Mouse (Mus musculus) heart, embryonic 14.5 days (tissue): ENCODE results near the gene Thoc5. TPM values are rescaled to one million over a fixed set of nuclear protein-coding genes. Genes with fewer than 3 reads are reported as not detected.
A peak's percentile ranks its signal among the peaks of the same experiment; 100 is the strongest.

Source experiments
- ATAC-seq: fragments of 200-750 bp; cut with Nextera tagmentation; 2 replicates; pipeline ENCODE4 v1.8.0; 2017; ENCODE audit warnings: low read depth, moderate TSS enrichment; ENCODE audit not compliant: insufficient number of reproducible peaks, insufficient read depth, low FRiP score
- H3K27ac ChIP-seq, 2 experiments: fragments of 200-500 bp in 1 of 2; fragments of 300-500 bp in 1 of 2; sonication (generic) in 1 of 2; replicated peaks in 1 of 2; 2 replicates each; pipeline ENCODE4 v1.5.1; 2012 to 2014; ENCODE audit warnings: low read depth in 2 of 2, low read length in 2 of 2, control low read depth in 1 of 2, mild to moderate bottlenecking in 1 of 2, mixed read lengths in 1 of 2; ENCODE audit not compliant: control insufficient read depth in 1 of 2, insufficient read depth in 1 of 2
- H3K27me3 ChIP-seq: fragments of 300-500 bp; sonication (generic); 2 replicates; pipeline ENCODE4 v1.6.1; 2014; ENCODE audit warnings: mild to moderate bottlenecking, low read length, control low read depth; ENCODE audit not compliant: control insufficient read depth, insufficient read depth
- H3K36me3 ChIP-seq: fragments of 300-500 bp; sonication (generic); 2 replicates; pipeline ENCODE4 v1.6.1; 2014; ENCODE audit warnings: mild to moderate bottlenecking, control low read depth, low read length, mixed read lengths; ENCODE audit not compliant: control insufficient read depth, insufficient read depth
- H3K4me1 ChIP-seq, 2 experiments: fragments of 200-500 bp in 1 of 2; fragments of 300-500 bp in 1 of 2; sonication (generic) in 1 of 2; 2 replicates each; pipeline ENCODE4 v1.6.1; 2012 to 2014; ENCODE audit warnings: low read length in 2 of 2, control low read depth in 1 of 2, mixed read lengths in 1 of 2; ENCODE audit not compliant: control insufficient read depth in 2 of 2, insufficient read depth in 2 of 2
- H3K4me2 ChIP-seq: fragments of 300-500 bp; sonication (generic); 2 replicates; pipeline ENCODE4 v1.6.1; 2014; ENCODE audit warnings: mild to moderate bottlenecking, low read length
- H3K4me3 ChIP-seq, 2 experiments: fragments of 200-500 bp in 1 of 2; fragments of 300-500 bp in 1 of 2; sonication (generic) in 1 of 2; 2 replicates each; pipeline ENCODE4 v1.5.1; 2012 to 2014; ENCODE audit warnings: low read length in 2 of 2, mild to moderate bottlenecking in 2 of 2, control low read depth in 1 of 2, low read depth in 1 of 2, moderate library complexity in 1 of 2; ENCODE audit not compliant: control insufficient read depth in 1 of 2, insufficient read depth in 1 of 2
- H3K9ac ChIP-seq: fragments of 300-500 bp; sonication (generic); 2 replicates; pipeline ENCODE4 v1.6.1; 2014; ENCODE audit warnings: mild to moderate bottlenecking, low read length
- H3K9me3 ChIP-seq: fragments of 300-500 bp; sonication (generic); 2 replicates; pipeline ENCODE4 v1.6.1; 2016; ENCODE audit warnings: low read length, control low read depth; ENCODE audit not compliant: control insufficient read depth
- WGBS: fragments of 180-500 bp; shearing (Covaris S2); extraction: QIAGEN DNeasy Blood & Tissue Kit; methylation state at CpG from one replicate; pipeline ENCODE4 v1.1.7; 2014; 5-methylcytosine and 5-hydroxymethylcytosine counted together
- polyA plus RNA-seq: library from polyadenylated mRNA; unstranded; fragments of >200 nt; fragmentation: Nextera tagmentation; extraction: Ambion mirVana; gene quantifications from 2 replicates; pipeline ENCODE4 v1.2.1, GENCODE M21; 2014

Thoc5 gene
- polyA plus RNA-seq, 1 experiment from 2014 or later: 24.6 TPM

DNA sequence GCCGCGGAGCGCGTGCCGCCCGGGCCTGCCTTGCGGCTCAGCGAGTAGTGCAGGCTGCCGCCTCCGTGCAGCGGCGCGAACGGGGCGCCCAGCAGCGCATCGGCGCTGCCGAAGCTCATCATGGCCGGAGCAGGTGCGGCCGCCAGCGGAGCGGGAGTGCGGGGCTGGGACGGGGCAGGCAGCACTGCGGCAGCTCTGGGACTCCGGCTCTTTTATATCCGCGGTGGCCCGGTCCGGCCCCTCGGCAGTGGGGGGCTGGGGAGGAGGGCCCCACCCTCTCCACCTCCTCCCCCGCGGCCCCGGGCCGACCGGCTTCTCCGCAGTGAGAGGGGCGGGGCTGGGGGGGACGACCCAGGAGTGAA is 52.7 kb downstream of the Thoc5 start, which contains the start of gene Nefh:
TSS of gene Nefh (minus strand) at position 252 of the 362 bp plus-strand sequence.
- Histone ChIP-seq H3K4me2 (peak within 1 kb of the TSS; percentile 93), H3K4me3 (peak within 1 kb of the TSS; percentile 43 to 55), H3K27ac (no peak within 1 kb of the TSS), H3K27me3 (peaks cover 83% of the 10 kb centered on the region), H3K9me3 (no peaks in the 10 kb centered on the region), H3K9ac (peak within 1 kb of the TSS; percentile 30), H3K36me3 (no peaks in the 10 kb centered on the region), H3K4me1 (peaks cover 0 to 19% of the 10 kb centered on the region in 2 experiments; a peak in 3 of 4 replicates)
- ATAC-seq: no peak
- 3% methylated on average over 38 of the region's 41 CpGs for WGBS

DNA sequence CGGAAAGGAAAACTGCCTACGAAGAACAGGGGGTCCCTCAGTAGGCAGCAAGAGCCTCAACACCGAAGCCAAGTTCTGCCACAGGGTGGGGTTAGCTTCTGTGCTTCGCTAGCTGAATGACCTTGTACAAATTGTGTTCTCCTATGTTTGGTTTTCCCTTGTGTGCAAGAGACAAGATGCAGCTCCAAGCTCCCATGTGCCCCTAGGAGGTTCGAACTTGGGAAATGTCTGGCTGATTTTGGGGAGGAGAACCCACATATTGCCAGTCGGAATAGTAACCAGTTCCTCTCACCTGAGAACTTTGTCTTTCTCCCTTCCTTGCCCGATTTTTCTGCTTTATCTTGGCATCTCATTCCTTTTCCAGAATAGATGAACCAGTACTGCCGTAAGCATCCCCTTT is 53.7 kb downstream of the Thoc5 start:
- no peak overlapping the region for H3K27ac ChIP-seq
- peaks cover 93% of the 10 kb centered on the region for H3K27me3 ChIP-seq
- WGBS: 38% methylated on average over 8 of the region's 8 CpGs
- H3K9ac ChIP-seq: no peak overlapping the region
- peaks cover 0 to 19% of the 10 kb centered on the region in 2 experiments; a peak in 3 of 4 replicates for H3K4me1 ChIP-seq
- no peaks in the 10 kb centered on the region for H3K9me3 ChIP-seq
- H3K4me3 ChIP-seq: no peak overlapping the region
- no peaks in the 10 kb centered on the region for H3K36me3 ChIP-seq
- ATAC-seq: no peak
- no peak overlapping the region for H3K4me2 ChIP-seq

- H3K27me3 ChIP-seq: peaks cover 95% of the 10 kb centered on the region
- H3K4me3 ChIP-seq: no peak overlapping the region
- no peak overlapping the region for H3K4me2 ChIP-seq
- H3K9me3 ChIP-seq: no peaks in the 10 kb centered on the region
- H3K27ac ChIP-seq: no peak overlapping the region
- H3K36me3 ChIP-seq: no peaks in the 10 kb centered on the region
- peaks cover 0 to 19% of the 10 kb centered on the region in 2 experiments; a peak in 3 of 4 replicates for H3K4me1 ChIP-seq
- no peak for ATAC-seq
- 7% methylated on average over 23 of the region's 23 CpGs for WGBS
- no peak overlapping the region for H3K9ac ChIP-seq
Measured at GRCm38 (mm10) chr11:4949256-4950044, 54.3 kb downstream of the Thoc5 start.

DNA sequence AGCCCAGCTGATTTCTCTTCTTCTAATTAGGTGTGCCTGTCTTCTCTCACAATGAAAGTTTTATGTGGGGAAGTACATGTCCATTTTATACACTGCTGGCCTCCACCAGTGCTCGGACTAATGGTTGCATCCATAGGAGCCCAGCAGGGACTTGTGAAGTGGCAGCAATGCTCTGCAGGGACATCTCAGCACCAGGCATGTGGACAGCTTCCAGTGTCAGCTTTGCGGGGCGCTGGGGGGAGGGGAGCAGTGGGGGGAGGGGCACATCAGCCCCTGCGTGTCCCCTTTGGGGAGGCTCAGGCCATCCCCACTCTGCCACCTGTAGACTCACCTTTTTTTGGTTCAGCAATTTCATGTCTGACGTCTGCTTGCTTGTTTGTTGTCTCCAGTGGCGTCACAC is 58.3 kb downstream of the Thoc5 start:
- Histone ChIP-seq H3K27me3 (peaks cover 67% of the 10 kb centered on the region), H3K9me3 (no peaks in the 10 kb centered on the region), H3K9ac (no peak overlapping the region), H3K4me2 (no peak overlapping the region), H3K4me3 (no peak overlapping the region), H3K36me3 (no peaks in the 10 kb centered on the region), H3K27ac (no peak overlapping the region), H3K4me1 (peaks cover 0 to 5% of the 10 kb centered on the region in 2 experiments; a peak in 1 of 4 replicates)
- ATAC-seq: no peak
- WGBS: 2% methylated on average over 5 of the region's 6 CpGs

DNA sequence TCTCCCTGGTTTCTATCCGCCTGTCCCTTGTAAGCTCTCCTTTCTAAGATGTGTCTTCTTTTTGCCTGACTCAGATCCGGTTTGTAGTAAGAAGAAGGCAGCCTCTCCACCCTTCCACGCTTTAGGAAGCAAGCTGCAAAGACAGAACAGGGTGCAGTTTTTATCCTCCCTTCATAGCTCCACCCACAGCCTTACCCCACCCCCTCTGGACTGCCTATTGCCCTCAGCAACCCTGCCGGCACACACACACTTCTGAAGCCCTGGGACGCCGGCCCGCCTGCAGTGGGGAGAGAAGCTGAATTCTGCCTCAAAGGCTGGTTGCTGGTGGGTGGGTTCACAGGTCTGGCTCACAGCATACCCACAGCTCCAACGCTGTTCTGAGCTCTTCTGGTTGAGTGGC is 58.8 kb downstream of the Thoc5 start:
- H3K36me3 ChIP-seq: no peaks in the 10 kb centered on the region

DNA sequence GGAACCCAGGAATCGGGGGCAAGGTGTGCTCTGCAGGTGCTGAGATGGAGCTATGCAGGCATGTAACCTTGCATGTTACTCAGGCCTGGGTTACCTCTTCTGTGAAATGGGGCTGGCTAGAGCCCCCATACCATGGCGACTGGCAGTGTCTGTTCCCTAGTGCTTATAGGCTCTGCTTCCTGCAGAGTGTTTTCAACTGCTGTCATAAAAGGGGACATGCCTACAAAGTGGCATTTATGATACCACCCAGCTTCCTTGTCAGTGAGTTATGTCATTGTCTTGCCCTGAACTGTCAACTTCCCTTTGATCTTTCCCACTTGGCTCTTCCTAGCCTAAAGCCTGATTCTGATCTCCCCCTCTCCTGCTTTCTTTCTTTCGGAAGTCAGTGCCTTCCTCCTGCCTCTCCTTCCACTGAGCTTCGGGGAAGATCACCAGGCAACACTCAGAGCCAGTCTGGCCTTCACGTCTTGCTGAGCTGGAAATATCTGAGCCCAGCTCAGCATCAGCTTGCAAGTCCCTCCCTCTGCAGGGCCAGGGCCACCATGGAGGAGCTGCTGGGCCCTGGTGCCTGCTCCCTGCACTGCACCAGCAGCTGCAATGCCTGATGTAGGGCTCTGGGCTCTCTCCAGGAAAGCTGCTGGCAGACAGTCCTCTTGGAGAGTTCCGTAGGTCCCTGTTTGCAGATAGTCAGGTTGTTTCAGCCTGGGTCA is 68.1 kb downstream of the Thoc5 start:
- H3K4me1 ChIP-seq: peaks cover 0 to 7% of the 10 kb centered on the region in 2 experiments; a peak in 3 of 4 replicates
- H3K27ac ChIP-seq: no peak overlapping the region
- H3K4me2 ChIP-seq: no peak overlapping the region
- WGBS: 40% methylated on average over 6 of the region's 6 CpGs
- no peak overlapping the region for H3K9ac ChIP-seq
- no peak for ATAC-seq
- H3K27me3 ChIP-seq: no peaks in the 10 kb centered on the region
- H3K36me3 ChIP-seq: no peaks in the 10 kb centered on the region
- no peaks in the 10 kb centered on the region for H3K9me3 ChIP-seq
- H3K4me3 ChIP-seq: no peak overlapping the region

More for the DNA sequence above, 58.8 kb downstream of the Thoc5 start:
- WGBS: 2% methylated on average over 8 of the region's 8 CpGs
- Histone ChIP-seq H3K9me3 (no peaks in the 10 kb centered on the region), H3K27ac (no peak overlapping the region), H3K4me3 (no peak overlapping the region), H3K9ac (no peak overlapping the region), H3K4me2 (no peak overlapping the region), H3K27me3 (peaks cover 62% of the 10 kb centered on the region), H3K4me1 (peaks cover 0 to 5% of the 10 kb centered on the region in 2 experiments; a peak in 1 of 4 replicates)
- no peak for ATAC-seq

GRCm38 (mm10) chr11:4966325-4966724 is 71.2 kb downstream of the Thoc5 start:
- Histone ChIP-seq H3K9me3 (no peaks in the 10 kb centered on the region), H3K4me1 (peaks cover 0 to 11% of the 10 kb centered on the region in 2 experiments; a peak in 3 of 4 replicates), H3K27me3 (no peaks in the 10 kb centered on the region), H3K36me3 (no peaks in the 10 kb centered on the region), H3K27ac (no peak overlapping the region), H3K9ac (no peak overlapping the region), H3K4me2 (no peak overlapping the region), H3K4me3 (no peak overlapping the region)
- WGBS: 57% methylated on average over 2 of the region's 2 CpGs
- no peak for ATAC-seq
